Comparison of ENCODE assay signal across 8 mouse cellular contexts in the genomic region with DNA sequence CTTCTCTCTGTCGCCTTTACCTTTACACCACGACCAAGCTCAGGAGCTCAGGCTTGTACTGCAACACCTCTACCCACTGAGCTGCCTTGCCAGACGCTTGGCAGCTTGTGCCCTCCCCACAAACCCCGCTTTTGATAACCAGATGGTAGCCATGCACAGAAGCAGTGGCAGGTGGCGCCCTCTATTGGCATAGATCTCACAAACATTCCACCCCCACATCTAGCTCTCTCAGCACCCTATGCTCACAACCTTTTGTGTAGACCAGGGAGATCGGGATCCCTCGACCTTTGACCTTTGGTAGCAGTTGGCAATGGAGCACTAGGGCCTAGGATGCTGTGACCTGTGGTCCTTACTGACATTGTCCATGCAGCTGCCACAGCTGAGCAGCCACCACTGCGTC.
A peak's percentile ranks its signal among the peaks of the same experiment; 100 is the strongest.
DNase-seq lines count a peak whose midpoint lies in the region; ATAC-seq and TF ChIP-seq lines count a peak whose summit lies in the region.

No protein-coding gene starts in this region.

- H3K36me3 ChIP-seq in forebrain, embryonic 14.5 days (ENCODE audit: control insufficient read depth, insufficient read depth, low read length), result no peaks in the 10 kb centered on the region
- no peaks in the 10 kb centered on the region for H3K36me3 ChIP-seq in forebrain, embryonic 13.5 days (ENCODE audit: poor library complexity, severe bottlenecking)
- H3K36me3 ChIP-seq in liver, adult 2 months (ENCODE audit: control insufficient read depth, insufficient read depth, low read length), result no peaks in the 10 kb centered on the region
- H3K36me3 ChIP-seq in hindbrain, embryonic 14.5 days (replicated peaks; ENCODE audit: control insufficient read depth, insufficient read depth), result no peaks in the 10 kb centered on the region

- peak; percentile 51 for TF ChIP-seq CTCF in lung, adult 2 months (IDR thresholded peaks at IDR 0.05; ENCODE audit: insufficient read depth, low read length)
- TF ChIP-seq CTCF in brain, embryonic 14.5 days (IDR thresholded peaks at IDR 0.05; ENCODE audit: borderline replicate concordance, extremely low read depth, insufficient read depth, insufficient read length), result peak; percentile 21; the same call in 1 of the 2 replicates
- TF ChIP-seq CTCF in liver, adult 2 months (IDR thresholded peaks at IDR 0.05; ENCODE audit: low read depth, low read length), result peak; percentile 79

- peak; percentile 14 for DNase-seq in forebrain, embryonic 14.5 days (ENCODE audit: low spot score)
- DNase-seq in lung, adult 2 months, result no peak
- DNase-seq in lung, postnatal 25 days (ENCODE audit: low spot score), result no peak
- DNase-seq in brain, embryonic 14.5 days (ENCODE audit: low read depth), result no peak
- peak; percentile 52 for DNase-seq in liver, adult 2 months (ENCODE audit: extremely low read depth, low read depth, low spot score)
- DNase-seq in thymus, postnatal 4 days, result peak; percentile 52
- DNase-seq in hindbrain, embryonic 14.5 days (ENCODE audit: low spot score), result no peak

- H3K4me2 ChIP-seq in forebrain, embryonic 14.5 days (ENCODE audit: low read length), result no peak overlapping the region
- no peak overlapping the region for H3K4me2 ChIP-seq in forebrain, embryonic 13.5 days
- no peak overlapping the region for H3K4me2 ChIP-seq in hindbrain, embryonic 14.5 days (replicated peaks)

- no peak for TF ChIP-seq POLR2A in lung, adult 2 months (IDR thresholded peaks at IDR 0.05; ENCODE audit: borderline replicate concordance, extremely low read depth, low read depth, low read length)
- TF ChIP-seq POLR2A in brain, embryonic 14.5 days (IDR thresholded peaks at IDR 0.05; ENCODE audit: borderline replicate concordance, extremely low read depth, insufficient read depth, insufficient read length, poor library complexity, severe bottlenecking), result no peak
- TF ChIP-seq POLR2A in liver, adult 2 months (IDR thresholded peaks at IDR 0.05; ENCODE audit: extremely low read depth, insufficient read depth, low read length), result no peak

- no peaks in the 10 kb centered on the region for H3K4me1 ChIP-seq in forebrain, embryonic 14.5 days (ENCODE audit: control insufficient read depth, insufficient read depth, low read length)
- H3K4me1 ChIP-seq in forebrain, embryonic 13.5 days, result no peaks in the 10 kb centered on the region
- no peaks in the 10 kb centered on the region for H3K4me1 ChIP-seq in lung, adult 2 months (ENCODE audit: control insufficient read depth, insufficient read depth, low read length)
- no peaks in the 10 kb centered on the region for H3K4me1 ChIP-seq in liver, adult 2 months (ENCODE audit: control insufficient read depth, insufficient read depth, low read length)
- H3K4me1 ChIP-seq in hindbrain, embryonic 14.5 days (replicated peaks; ENCODE audit: control insufficient read depth, insufficient read depth, low read length), result no peaks in the 10 kb centered on the region

- no peak overlapping the region for H3K9ac ChIP-seq in forebrain, embryonic 14.5 days (ENCODE audit: low read length)
- H3K9ac ChIP-seq in forebrain, embryonic 13.5 days, result no peak overlapping the region
- H3K9ac ChIP-seq in liver, adult 2 months (ENCODE audit: low read depth, low read length), result no peak overlapping the region
- no peak overlapping the region for H3K9ac ChIP-seq in hindbrain, embryonic 14.5 days

- H3K4me3 ChIP-seq in forebrain, embryonic 14.5 days (ENCODE audit: low read depth, low read length), result no peak overlapping the region
- H3K4me3 ChIP-seq in forebrain, embryonic 13.5 days, result no peak overlapping the region
- no peak overlapping the region for H3K4me3 ChIP-seq in lung, adult 2 months (replicated peaks; ENCODE audit: extremely low read depth, low read depth, low read length)
- H3K4me3 ChIP-seq in liver, adult 2 months (ENCODE audit: insufficient read depth, low read depth, low read length), result no peak overlapping the region
- no peak overlapping the region for H3K4me3 ChIP-seq in hindbrain, embryonic 14.5 days (replicated peaks; ENCODE audit: low read length)

- no peaks in the 10 kb centered on the region for H3K27me3 ChIP-seq in forebrain, embryonic 14.5 days (replicated peaks; ENCODE audit: control insufficient read depth, insufficient read depth, low read length)
- no peaks in the 10 kb centered on the region for H3K27me3 ChIP-seq in forebrain, embryonic 13.5 days
- no peaks in the 10 kb centered on the region for H3K27me3 ChIP-seq in liver, adult 2 months (ENCODE audit: control insufficient read depth, insufficient read depth, low read length)
- no peaks in the 10 kb centered on the region for H3K27me3 ChIP-seq in hindbrain, embryonic 14.5 days (ENCODE audit: control insufficient read depth, insufficient read depth, low read length)

- no peak overlapping the region for H3K27ac ChIP-seq in forebrain, embryonic 14.5 days (ENCODE audit: low read depth, low read length)
- H3K27ac ChIP-seq in forebrain, embryonic 13.5 days, result no peak overlapping the region
- no peak overlapping the region for H3K27ac ChIP-seq in liver, adult 2 months (replicated peaks; ENCODE audit: insufficient read depth, low read depth, low read length)
- H3K27ac ChIP-seq in hindbrain, embryonic 14.5 days, result no peak overlapping the region

- H3K79me2 ChIP-seq in liver, adult 2 months (ENCODE audit: control insufficient read depth, insufficient read depth, low read length), result no peaks in the 10 kb centered on the region

- H3K9me3 ChIP-seq in forebrain, embryonic 14.5 days (replicated peaks; ENCODE audit: control insufficient read depth, low read length), result no peaks in the 10 kb centered on the region
- no peaks in the 10 kb centered on the region for H3K9me3 ChIP-seq in forebrain, embryonic 13.5 days (replicated peaks)
- H3K9me3 ChIP-seq in hindbrain, embryonic 14.5 days (ENCODE audit: control insufficient read depth, low read length), result no peaks in the 10 kb centered on the region

- no peak for ATAC-seq in forebrain, embryonic 14.5 days
- no peak for ATAC-seq in forebrain, embryonic 13.5 days
- no peak for ATAC-seq in hindbrain, embryonic 14.5 days (ENCODE audit: low FRiP score)

- 70% methylated on average over 8 of the region's 8 CpGs for WGBS in forebrain, embryonic 14.5 days
- WGBS in forebrain, embryonic 13.5 days, result 70% methylated on average over 8 of the region's 8 CpGs
- 77% methylated on average over 8 of the region's 8 CpGs for WGBS in lung, adult 2 months
- WGBS in liver, adult 2 months, result 62% methylated on average over 8 of the region's 8 CpGs
- WGBS in hindbrain, embryonic 14.5 days, result 80% methylated on average over 8 of the region's 8 CpGs

Comparison
In these comparisons a context has a peak if more than half of its experiments do, and no peak if none do; other contexts are left out.
1. DNase-seq: peak in forebrain, embryonic 14.5 days (single experiment), liver, adult 2 months (single experiment) and thymus, postnatal 4 days (single experiment); none in lung, adult 2 months (single experiment), lung, postnatal 25 days (single experiment), brain, embryonic 14.5 days (single experiment) and hindbrain, embryonic 14.5 days (single experiment).
2. CTCF ChIP-seq: peak in every context shown above with its lines; median percentile 79 in liver, adult 2 months; 51 in lung, adult 2 months; 21 in brain, embryonic 14.5 days.